Mouse (Mus musculus) central nervous system, embryonic 14 days (tissue): Measurements from ENCODE around the gene Arhgap15. TPM values are rescaled to one million over a fixed set of nuclear protein-coding genes. Genes with fewer than 3 reads are reported as not detected.

Experiments used
- polyA plus RNA-seq: library from polyadenylated mRNA; depleted of rRNA; stranded (reverse); fragments of >200 nt; gene quantifications from 2 replicates; pipeline ENCODE4 v1.2.3, GENCODE M21; 2012; rRNA removed

Arhgap15 gene
- 0.76 and 0.96 TPM in 2 replicates for polyA plus RNA-seq

DNA sequence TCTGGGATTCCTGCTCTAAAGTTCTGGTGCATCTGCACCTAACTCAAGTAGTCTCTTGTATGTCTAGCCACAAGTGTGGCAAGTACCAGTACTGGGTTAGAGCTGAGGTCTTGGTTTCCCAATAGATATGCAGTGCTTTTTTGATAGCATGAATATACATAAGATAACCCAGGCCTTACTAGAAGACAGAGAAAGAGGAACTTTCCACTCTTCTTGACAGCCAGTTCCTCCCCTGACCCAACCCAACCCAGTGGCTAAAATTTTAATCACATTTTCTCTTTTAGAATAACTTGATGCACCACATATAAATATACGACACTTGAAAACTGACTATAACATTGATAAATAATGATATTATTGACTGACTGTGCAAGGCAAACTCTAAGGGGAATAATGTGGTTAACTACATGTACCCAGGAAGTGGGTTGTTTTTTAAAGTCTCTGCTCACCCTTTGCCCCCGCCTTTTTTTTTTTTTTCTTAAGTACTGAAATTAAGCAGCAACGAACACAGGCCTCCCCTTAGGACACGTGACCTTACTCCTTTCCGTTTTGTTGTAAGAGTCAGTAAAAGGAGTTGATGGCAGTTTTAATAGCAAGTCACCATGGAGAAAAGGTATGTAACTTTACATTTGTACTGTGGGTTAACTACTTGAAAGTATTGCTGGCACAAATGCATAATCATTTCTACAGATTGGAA, at the start of gene Arhgap15:
Gene Arhgap15 (plus strand): TSS at position 538 of the 697 bp plus-strand sequence.

Other genes starting within 250 kb of the Arhgap15 start
- 0.31 and 0.44 TPM in 2 replicates for gene Kynu, start 193.5 kb upstream of the Arhgap15 start, polyA plus RNA-seq